Mouse (Mus musculus) spleen, postnatal 0 days (tissue): ENCODE results near the gene Acacb. TPM values are rescaled to one million over a fixed set of nuclear protein-coding genes. Genes with fewer than 3 reads are reported as not detected.

ENCODE experiments used
- polyA plus RNA-seq: library from polyadenylated mRNA; unstranded; fragments of >200 nt; fragmentation: Nextera tagmentation; extraction: Ambion mirVana; gene quantifications from 2 replicates; pipeline ENCODE4 v1.2.1, GENCODE M21; 2015

Gene Acacb
- 1.1 and 1.9 TPM in 2 replicates for polyA plus RNA-seq

DNA sequence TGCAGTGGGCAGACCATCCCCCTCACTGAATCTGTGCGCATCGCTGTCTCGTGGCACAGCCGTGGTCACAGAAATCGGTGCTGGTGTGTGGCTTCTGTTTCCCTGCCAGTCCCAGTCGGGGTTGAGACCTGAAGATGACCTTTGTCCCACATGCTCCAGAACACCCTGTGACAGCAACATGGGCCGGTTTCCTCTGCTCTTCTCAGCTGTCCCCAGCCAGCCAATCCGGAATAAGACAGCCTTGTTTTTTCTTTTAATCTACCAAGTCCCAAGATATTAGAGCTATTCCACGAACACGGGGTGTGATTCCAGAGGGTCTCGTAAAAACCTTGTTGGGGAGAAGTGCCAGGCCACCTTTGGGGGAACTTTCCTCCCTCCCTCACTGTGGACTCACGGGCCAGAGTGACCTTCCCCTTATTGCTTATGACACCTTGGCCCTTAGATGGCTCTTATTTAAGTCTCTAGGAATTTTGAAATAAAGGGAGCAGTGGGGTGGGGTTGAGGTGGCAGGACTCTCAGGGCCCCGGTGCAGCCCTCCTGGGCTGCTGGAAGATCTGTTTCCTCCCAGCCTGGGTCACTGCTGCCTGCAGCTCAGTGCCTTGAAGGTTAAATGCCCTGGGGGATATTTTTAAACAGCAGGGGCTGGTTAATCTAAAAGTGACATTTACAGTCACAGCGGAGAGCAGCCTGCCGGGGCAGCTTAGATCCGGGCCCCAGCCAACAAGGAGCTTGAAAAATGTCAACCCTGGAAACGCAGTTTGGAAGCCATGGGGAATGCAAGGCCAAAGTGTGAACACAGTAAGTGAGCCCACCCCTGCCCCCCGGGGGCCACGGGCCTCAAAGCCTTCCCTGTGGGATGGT, at the start of gene Acacb:
Gene Acacb (plus strand): TSS at position 508 of the 861 bp plus-strand sequence.

GRCm38 (mm10) chr5:114127374-114128349, 18.7 kb upstream of the Acacb start, which contains the start of gene Alkbh2:
Gene Alkbh2 (minus strand): TSS chr5:114128218.

DNA sequence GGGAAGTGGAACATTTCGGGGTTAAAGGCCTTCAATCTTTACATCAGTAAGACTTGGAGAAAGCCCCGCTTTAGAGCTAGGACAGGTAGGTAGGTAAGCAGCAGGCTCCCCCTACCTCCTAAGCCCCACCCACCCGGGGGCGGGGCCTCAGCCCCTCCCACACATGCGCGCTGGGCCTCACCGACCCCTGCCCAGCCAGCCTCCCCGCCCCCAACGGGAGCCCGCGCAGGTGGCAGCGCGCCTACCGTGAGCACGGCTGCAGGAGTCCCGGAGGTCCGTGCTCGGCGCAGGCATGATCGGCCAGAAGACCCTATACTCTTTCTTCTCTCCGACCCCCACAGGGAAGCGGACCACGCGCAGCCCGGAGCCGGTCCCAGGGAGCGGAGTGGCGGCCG, 16.1 kb upstream of the Acacb start, which contains the start of gene Ung:
Gene Ung (plus strand): TSS at position 176 of the 395 bp plus-strand sequence.

DNA sequence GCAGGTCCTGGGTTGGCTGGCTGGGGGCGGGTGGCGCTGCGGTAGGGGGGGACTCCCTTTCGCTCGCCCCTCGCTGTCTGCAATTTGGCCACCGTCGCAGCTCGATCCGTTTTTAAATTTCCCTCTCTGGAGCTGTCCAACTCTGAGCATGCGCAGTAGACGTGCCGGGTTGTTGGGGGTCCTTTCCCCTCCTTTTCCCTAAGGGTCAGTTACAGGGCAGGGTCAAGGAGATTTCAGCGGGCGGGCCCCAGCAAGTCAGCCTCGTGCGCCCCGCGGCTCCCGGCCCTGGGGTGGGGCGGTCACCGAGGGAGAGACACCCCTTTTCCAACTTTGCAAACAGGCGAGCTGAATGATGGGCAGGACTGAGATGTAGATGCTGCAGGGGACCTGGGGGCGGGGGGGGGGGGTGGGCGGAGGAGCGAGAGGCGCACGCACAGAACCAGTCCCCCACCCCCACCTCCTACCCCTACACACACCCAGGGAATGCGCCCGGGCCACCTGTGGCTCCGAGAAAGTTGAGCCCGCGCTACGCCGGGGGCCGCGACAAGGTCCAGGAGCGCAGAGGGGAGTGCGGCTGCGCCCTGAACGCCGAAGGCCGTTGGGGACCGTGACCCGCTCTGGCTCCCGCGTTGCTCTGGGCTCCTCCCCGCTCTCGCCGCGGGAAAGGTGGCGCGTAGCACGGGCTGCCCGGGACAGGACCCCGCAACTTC, 127.5 kb downstream of the Acacb start, which contains the start of gene Foxn4:
Gene Foxn4 (minus strand): TSS at position 115 of the 710 bp plus-strand sequence.

DNA sequence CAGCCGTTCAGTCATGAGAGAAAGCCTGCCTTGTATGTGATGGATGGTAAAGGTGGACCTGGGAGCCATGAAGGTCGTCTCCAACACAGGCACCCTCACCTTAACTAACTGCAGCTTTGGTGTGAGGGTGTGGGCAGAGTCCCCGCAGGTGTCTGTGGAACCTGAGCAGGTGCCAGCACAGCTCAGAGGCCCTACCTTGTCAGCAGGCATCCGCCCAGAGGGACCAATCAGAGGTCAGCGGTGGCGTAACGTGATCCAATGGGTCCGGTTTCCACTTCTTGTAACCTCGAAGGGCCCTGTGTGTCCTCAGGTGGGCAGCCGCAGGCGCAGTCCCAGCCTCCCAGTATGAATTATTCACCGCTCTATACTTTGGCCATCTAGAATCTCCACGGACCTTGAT, 142.5 kb downstream of the Acacb start, which contains the start of gene Myo1h:
Gene Myo1h (plus strand): TSS at position 293 of the 400 bp plus-strand sequence.

Other genes with a start within 250 kb of the Acacb start
- gene Coro1c, start 237.8 kb upstream of the Acacb start, polyA plus RNA-seq, result 46.1 and 52.4 TPM in 2 replicates
- 7.0 and 7.7 TPM in 2 replicates for gene Ssh1, start 152.6 kb upstream of the Acacb start, polyA plus RNA-seq
- gene Dao, start 142.8 kb upstream of the Acacb start, polyA plus RNA-seq, result not detected in 2 replicates
- 3.7 and 4.1 TPM in 2 replicates for gene Usp30, start 81.1 kb upstream of the Acacb start, polyA plus RNA-seq
- not detected in 2 replicates for gene Svop, start 55.0 kb upstream of the Acacb start, polyA plus RNA-seq
- 5.6 and 5.8 TPM in 2 replicates for gene Alkbh2, start 18.3 kb upstream of the Acacb start, polyA plus RNA-seq
- 22.5 and 25.8 TPM in 2 replicates for gene Ung, start 16.1 kb upstream of the Acacb start, polyA plus RNA-seq
- 0.05 TPM in 1 of 2 replicates, not detected in the other for gene Foxn4, start 127.3 kb downstream of the Acacb start, polyA plus RNA-seq
- gene Myo1h, start 142.6 kb downstream of the Acacb start, polyA plus RNA-seq, result 1.5 and 2.0 TPM in 2 replicates
- 42.8 and 47.6 TPM in 2 replicates for gene Kctd10, start 234.0 kb downstream of the Acacb start, polyA plus RNA-seq
- 15.4 and 20.2 TPM in 2 replicates for gene Ube3b, start 234.1 kb downstream of the Acacb start, polyA plus RNA-seq